Mouse (Mus musculus) left cerebral cortex, adult 9 months (tissue): ENCODE measurements around the gene Tprn.
A peak's percentile ranks its signal among the peaks of the same experiment; 100 is the strongest.

Experiments used
- DNase-seq, 2 experiments: peaks; one replicate each; pipeline ENCODE4 v3.0.0; 2022; ENCODE audit warnings: low spot score in 2 of 2

Tprn gene

DNA sequence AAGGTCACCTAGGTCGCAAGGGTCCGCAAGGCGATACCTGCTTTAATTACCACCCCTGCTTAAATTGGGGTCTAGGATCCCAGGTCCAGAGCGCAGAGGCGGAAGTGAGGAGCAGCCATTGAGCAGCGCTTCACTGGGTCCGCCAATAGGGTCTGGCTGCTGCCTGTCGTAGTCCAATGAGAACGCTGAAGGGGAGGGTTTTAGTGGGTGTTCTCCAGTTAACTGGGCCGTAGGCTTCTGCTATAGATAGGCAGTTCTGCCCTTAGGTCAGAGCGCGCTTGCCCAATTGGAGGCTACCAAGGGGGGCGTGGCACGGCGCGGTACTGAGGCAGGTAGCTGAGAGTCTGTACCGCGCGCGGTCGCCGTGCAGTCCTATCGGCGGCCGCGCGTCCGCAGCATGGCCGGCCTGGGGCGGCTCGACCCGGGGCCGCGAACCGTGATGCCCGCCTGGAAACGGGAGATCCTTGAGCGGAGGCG, at the start of gene Tprn:
Gene Tprn, plus strand, starts transcription at position 328 of the 477 bp plus-strand sequence.
- peak; percentile 97 for DNase-seq

DNA sequence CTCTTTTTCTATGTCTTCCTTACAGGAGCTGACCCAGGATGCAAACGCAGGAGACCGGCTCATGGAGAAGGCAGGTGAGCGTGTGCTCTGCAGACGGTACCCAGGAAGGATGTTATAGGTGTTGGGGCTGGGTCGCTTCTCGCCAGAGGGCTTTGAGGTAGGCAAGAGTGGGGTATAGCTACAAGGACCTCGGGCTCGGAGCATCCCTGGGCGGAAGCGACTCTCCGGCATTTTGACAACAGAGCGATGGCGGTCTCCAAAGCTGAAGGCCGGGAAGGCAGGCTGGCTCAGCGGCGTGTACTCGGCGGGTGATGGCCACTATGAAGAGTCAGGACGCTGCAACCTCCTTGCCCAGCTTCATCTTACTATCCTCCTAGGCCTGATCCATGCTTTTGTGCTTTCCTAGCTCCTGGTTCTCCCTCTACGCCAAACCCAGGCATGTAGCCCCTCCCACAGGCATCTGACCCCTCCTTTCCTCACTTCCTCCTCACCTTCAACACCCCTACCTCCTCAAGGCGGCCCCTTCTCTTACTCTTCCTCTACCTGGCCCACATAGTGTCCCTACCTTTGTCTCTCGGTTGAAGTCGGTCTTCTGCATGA, 49.1 kb upstream of the Tprn start:
- DNase-seq = no peak

DNA sequence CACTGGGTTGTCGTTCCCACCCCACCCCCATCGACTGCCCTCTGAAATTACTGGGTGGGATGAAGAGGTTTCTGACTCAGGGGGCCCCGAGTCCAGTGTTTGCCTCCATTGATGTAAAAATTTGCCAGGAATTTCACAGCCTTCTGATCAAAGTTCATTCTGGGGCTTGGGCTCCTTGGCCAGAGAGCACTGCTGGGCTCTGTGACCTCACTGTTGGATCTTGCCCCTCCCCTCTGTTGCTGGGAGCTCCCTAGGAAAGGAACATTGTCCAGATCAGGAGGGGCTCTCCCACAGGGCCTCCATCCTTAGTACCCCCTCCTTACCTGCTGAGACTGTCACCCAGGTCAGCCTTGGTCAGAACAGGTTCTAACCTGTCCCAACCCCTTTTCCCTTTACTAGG, 48.0 kb upstream of the Tprn start, which contains the start of gene Stpg3:
Gene Stpg3, minus strand, starts transcription at position 194 of the 400 bp plus-strand sequence.
- DNase-seq = no peak

DNA sequence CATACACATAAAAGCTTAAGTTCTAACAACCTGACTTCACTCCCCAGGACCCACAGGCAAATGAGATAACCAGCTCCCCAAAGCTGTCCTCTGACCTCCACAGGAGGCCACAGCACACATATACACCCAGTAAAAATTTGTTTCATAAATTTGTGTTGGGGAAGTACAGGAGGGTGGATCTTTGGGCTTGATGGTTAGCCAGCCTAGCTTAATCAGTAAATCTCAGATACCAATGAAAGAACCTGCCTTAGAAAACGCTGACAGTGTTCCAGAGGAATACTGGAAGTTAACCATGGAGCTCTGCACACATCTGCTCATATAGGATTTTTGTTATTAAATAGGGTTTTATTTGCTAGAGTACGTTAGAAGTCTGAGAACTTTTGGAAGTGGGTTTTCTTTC, 44.8 kb upstream of the Tprn start:
- no peak for DNase-seq

DNA sequence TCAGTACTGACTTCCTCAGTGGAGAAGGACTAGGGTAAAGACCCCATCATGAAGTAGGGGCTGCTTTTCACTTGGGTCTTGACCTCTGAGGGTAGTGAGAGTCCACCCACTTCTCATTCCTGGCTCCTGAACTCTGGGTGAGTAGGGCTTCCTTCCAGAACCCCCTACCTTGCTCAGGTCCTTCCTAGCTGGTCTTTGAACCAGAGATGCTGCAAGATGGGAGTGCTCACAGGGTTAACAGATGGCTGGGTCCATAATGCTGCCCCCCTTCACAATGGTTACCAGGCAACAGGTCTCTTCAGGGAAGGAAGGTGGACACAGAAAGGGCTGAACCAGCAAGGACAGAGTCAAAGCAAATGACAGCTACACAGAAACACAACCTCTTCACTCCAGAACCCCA, 44.0 kb upstream of the Tprn start, which contains the start of gene Fam166a:
Gene Fam166a, plus strand, starts transcription at position 301 of the 400 bp plus-strand sequence.
- DNase-seq = no peak

DNA sequence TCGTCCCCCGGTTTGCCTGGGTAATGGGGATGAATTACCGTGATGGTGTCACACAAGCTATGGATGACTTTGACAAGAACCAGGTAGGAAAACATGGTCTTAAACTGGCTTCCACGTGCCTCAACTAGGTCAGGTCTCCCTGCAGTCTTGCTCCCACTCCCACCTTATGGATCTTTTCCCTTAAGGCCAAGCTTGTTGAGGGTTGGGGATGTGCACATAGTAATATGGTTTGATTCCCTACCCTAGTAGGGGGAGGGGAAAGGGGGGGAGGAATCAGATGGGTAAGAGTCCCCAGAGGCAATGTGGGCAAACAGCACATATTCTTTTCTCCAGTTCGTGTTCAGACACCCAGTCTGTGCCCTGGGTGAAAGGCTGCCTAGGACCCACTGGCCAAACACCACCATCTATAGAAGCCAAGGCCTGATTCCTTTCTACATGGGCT, 41.1 kb upstream of the Tprn start:
- DNase-seq = no peak

DNA sequence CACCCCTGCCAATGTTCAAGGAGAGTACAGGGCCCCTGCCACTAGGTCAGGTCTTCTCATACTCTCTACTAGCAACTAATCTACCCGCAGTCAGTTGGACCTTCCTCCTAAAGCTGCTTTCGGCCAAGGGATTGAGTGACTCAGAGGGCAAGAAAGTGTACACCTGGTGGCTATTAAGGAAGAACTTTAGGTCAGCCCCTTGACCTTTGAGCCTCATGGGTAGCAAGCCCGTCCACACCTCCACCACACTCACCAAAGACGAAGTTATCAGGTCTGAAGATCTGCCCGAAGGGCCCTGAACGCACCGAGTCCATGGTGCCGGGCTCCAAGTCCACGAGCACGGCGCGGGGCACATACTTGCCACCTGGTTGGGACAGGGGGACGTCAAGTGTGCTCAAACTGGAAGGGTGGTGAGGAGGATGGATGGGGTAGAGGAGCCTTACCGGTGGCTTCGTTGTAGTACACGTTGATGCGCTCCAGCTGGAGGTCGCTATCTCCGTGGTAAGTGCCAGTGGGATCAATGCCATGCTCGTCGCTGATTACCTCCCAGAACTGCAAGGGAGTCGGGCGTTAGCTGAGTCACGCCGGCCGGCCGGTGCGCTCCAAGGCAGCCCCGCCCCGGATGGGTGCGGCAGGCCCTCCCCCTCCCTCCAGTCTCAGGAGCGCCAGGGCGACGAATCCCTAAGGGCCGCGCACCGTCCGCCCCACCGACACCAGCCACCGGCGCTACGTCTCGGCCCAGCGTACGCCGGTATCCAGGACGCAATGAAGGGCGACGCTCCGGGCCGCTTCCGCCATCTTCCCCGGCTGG, 38.5 kb upstream of the Tprn start:
- peak in 1 of 2 experiments; percentile 76 for DNase-seq

DNA sequence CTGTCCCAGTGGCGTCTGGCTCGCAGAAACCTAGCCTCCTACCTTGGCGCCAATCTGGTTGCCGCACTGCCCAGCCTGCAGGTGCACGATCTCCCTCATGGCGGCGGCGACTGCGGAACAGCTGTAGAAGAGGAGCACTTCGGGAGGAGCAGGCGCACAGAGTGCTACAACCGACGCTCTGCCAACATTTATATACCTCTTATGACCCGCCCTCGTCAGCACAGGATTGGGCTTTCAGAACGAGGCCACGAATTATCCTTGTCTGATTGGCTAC, 38.0 kb upstream of the Tprn start, which contains the start of gene Tubb4b:
Gene Tubb4b, minus strand, starts transcription at position 211 of the 274 bp plus-strand sequence.
- DNase-seq = no peak

DNA sequence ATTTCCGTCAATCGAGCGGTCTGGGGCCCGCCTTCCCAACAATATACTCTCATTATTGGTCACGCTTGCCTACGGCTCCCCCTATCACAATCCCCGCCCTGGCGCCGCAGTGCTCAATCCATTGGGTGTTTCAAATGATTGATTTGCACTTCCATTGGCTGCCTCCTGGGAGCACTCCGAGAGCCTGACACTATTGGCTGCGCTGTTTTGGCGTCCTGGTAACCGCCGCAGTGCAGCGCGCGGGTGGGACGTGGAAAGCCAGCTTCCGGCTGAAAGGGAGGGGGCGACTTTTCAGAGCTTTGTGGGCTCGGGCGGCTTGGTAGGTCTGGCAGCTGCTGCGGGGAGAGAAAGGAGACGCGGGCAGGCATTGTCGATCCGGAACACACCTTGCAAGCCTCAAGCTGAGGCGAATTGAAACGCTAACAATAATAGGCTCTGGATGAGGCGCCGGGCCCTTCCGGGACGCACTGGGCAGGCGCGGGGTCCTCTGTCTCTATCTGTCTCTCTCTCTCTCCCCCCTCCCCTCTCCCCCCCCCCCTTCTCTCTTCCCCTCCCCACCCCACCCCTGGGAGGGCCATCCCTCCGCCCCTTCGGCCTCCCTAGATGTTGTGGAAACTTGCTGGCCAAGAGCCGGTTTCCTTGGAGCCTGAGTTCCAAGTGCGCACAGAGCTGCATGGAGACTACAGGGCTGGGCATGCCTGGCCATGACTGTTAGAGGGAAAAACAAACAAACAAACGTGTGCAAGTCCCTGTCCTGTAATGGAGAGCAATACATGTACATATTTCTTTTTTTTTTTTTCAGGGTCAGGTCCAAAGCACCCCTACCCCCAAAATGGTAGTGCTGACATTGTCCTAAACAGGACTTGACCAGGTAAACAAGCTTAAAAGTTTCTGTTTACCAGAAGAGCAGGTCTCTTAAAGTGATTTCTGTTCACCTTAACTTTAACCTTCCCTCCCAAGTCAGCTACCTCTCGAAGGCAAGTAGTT, 37.4 kb upstream of the Tprn start:
- peak; percentile 100 for DNase-seq

DNA sequence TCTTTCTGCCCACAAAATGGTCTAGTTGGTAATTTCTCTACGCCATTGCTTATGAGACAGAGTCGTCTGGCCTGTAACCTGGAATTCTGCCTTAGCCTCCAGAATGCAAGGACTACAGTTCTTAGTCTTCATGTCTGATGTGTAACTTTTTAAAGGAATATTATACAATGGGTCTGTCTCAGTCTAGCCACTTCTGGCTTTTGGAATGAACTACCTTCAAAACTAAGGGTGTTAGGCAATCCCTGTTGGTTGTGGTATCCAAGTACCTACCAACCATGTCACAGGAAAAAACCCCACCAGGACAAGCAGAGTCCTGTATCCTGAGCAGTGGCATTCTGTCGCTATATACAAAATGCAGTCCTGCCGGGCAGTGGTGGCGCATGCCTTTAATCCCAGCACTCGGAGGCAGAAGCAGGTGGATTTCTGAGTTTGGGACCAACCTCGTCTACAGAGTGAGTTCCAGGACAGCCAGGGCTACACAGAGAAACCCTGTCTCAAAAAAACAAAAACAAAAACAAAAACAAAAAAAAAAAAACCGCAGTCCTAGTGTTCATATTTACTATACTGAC, 36.5 kb upstream of the Tprn start:
- DNase-seq = no peak

DNA sequence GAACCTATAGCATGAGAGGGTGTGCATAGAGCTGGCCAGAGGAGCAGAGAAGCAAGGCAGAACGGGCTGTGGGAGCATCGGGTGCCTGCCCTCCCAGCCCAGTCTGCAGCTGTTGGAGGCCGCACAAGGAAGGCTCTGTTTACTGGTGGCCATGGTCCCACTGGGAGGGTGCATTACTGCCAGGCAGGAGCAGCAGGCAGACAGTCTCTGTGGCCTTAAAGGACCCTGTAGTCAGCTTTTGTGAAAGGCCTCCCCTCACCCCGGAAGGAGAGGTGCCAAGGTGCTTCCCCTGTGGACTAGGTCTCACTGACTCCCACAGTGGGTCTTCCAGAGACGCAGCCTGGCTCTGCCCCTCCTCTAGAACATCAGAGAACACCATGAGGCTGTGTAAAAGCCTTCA, 35.6 kb upstream of the Tprn start:
- peak in 1 of 2 experiments; percentile 68 for DNase-seq

DNA sequence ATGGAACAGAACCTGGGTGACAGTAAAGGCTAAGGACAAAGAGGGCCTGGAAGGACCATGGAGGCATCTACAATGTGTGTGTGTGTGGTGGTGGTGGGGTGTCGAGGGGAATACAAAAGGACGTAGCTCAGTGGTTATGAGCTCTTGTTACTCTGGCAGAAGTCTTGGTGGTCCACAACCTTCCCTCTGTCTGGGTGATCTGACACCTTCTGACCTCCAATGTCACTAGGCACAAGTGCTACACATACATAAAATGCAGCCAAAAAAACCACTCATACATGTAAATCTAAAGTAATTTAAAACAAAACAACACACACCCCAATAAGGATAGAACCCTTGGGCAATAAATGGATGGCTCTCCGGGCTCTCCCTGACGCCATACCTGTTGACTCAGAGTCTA, 35.0 kb upstream of the Tprn start:
- no peak for DNase-seq

DNA sequence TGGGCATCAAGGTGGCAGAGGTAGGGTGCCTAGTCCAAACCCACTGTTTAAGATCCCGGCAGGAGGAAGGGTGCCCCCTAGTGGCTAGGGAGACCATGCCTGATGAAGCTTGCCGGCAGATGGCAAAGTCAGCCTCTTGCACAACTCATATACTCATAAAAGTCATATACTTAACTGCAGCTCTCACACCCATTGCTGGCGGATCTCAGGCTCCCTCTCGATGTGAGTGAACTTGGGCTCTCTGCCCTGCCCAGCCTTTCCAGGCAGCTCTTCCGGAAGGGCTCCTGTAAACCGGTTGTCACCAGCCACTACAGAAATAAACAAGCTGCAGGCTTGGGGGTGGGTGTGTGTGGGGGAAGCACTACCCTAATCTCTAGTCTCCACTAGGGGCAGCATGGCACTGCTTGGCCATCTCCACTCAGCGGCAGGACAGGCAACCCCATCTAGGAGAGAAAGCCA, 34.0 kb upstream of the Tprn start:
- peak in 1 of 2 experiments; percentile 91 for DNase-seq

DNA sequence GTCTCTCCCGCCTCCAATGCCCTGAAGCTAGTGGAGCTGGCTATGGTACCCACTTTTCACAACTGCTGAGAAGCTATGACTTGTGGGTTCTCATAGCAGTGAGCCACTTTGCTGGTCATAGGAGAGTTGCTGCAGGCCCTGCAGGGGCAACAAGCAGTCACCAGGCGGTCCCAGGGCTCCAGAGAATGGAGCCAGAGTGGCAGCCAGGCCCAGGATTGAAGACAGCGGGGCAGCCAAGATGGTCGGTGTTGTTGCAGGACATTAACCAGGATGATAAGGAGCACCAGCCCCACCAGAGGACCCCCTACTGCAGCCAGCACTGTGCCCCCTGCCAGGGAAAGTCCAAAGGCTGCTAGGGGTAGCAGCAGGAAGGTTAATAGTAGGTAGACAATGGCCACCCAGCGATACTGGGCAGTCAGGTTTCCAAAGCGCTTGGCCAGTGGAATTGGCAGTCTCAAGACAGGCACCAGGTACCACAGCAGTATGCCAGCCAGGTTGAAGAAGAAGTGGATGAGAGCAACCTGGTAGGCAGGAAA, 33.4 kb upstream of the Tprn start:
- no peak for DNase-seq

DNA sequence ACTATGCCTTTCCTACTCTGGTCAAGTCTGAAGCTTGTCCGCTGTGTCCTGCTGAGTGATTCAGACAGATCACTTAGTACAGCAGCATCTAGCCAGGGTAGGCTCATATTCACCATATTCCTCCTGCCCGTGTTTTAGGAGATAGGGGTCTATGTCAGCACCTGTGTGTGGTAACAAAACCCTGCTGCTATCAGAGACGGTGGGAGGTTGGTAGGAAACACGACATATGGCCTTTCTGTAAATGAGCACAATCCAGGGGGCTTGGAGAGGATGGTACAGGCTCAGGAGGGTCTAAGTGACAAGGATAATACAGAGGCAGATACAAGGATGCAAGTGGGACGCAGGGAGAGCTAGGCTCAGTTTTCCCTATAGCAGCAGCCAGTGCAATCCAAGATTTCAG, 32.8 kb upstream of the Tprn start:
- DNase-seq = no peak

DNA sequence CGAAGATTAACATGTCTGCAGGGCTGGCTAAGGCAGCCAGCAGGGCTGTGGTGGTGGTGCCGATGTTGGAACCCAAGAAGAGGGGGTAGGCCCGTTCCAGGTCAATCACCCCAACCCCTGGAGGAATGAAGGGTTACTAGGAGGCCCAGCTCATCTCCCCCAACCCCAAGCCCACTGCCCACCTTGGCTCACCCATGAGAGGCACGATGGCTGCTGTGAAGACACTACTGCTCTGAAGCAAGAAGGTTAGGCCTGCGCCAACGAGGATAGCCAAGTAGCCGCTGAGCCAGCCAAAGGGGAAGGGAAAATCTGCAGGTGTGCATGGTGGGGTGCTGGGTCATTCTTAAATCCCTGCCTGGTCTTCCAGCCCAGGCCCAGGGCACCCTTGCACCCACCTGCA, 31.8 kb upstream of the Tprn start:
- no peak for DNase-seq

DNA sequence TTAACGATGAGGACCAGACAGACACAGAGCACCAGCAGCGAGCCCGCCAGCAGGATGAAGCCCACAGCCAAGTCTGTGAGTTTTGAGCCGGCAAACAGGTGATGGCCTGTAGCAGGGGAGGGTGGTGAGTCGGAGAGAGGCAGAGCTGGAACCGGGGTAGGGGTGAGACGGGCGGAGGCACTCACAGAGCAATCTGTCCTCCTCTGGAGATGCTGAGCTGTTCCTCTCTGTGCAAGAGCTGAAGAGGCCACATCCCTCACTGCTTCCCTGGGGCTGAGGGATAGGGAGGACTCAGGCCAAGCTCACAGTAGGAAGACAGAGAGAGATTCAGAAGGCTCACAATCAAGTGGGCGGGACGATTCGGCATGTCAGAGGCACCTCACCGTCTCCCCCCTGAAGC, 31.4 kb upstream of the Tprn start:
- no peak for DNase-seq

DNA sequence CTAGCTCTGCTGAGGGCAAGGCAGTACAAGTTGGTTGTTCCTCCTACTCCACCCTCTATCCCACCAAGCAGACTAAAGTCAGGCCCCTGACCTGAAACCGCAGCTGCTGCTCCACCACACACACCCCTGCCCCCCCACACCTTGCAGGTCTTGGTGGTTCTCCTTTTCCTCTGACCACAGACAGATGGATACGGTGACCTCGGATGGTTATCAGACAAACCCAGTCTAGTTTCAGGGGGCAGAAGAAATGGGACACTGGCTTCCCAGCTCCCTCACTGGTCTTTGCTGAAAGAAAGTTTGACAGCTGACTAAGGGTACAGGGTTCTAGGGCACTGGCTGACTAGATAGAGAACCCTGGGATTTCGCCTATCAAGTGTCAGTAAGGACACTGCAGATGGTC, 29.0 kb upstream of the Tprn start:
- no peak for DNase-seq

DNA sequence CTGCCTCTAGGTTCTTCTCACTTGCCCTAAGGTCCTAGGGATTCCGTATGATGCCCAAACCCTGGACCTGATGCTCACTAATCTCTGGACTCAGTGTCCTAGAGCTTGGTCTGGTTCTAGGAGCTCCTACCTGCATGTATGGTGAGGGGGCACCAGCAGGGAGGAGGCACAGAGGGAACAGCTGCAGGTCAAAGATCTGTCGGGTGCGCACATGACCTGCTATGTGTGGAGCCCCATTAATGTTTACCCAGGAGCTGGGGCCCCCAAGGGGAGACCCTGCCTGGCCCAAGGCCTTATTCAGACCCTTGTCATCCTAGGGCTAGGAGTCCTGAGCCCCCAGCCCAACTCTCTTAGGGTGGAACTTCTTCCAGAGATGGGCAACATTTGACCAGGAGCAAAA, 28.4 kb upstream of the Tprn start, which contains the start of gene Slc34a3:
Gene Slc34a3, minus strand, starts transcription at position 315 of the 400 bp plus-strand sequence.
- DNase-seq = no peak

DNA sequence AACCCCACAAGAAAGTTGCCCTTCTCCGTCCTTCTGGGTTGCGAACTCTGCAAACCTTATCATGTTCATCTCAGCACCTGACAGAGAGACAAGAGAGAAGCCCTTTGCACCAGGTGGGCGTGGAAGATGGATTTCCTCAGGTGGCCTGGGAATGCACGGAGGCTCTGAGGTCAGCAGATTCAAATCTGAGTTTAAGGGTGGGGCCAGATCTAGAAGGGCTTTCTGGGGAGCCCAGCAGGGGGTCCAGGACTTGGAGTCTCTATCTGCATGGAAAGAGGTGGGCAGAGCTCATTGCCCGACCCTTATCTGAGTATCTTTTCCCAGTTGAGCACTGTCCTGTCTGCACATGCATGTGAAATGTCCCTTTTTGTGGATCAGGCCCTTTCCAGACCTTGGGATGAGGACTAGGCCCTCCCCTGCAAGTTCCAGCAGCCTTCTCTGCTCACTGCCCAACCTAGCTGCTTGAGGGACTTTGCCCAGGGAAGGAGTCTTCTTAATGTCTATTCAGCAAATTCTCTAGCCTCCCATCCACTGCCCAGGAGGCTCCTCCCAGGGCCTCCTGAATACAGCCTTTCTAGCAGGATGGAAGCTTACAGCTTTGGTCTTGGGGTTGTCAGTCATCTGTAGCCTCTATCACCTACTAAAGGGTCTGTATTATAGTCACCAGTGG, 27.7 kb upstream of the Tprn start:
- DNase-seq = no peak

DNA sequence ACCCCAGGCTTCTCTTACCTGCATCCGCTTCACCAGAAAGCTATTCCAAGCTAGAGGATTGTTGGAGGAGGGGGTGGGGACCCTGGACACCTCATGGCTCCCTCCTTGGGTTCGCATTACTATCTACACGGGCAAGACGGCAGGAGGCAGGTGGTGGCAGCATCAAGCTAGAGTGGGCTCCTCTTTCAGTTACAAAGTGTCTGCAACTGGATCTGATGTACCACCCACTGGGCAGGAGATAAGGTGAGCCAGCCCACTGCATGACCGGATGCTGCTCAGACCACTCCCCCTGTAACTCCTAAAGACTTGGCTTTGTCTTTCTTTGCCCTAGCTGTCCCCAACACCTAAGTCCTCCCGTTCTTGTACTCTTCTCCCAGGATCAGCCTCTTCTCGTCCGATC, 25.8 kb upstream of the Tprn start, which contains the start of gene Rnf224:
Gene Rnf224, minus strand, starts transcription at position 174 of the 400 bp plus-strand sequence.
- no peak for DNase-seq
